Mouse (Mus musculus) heart, embryonic 11.5 days (tissue): ENCODE measurements around the gene Stim1. TPM values are rescaled to one million over a fixed set of nuclear protein-coding genes. Genes with fewer than 3 reads are reported as not detected.
A peak's percentile ranks its signal among the peaks of the same experiment; 100 is the strongest.
"Not testable (repeated sequence)": the region's sequence is repeated elsewhere in the genome, so short reads cannot be mapped to it uniquely, and the experiment has no call there.

Source experiments
- ATAC-seq: fragments of 200-750 bp; cut with Nextera tagmentation; replicated peaks from 2 replicates; pipeline ENCODE4 v1.8.0; 2017; ENCODE audit warnings: moderate library complexity; ENCODE audit not compliant: insufficient number of reproducible peaks, low FRiP score, low TSS enrichment
- H3K27ac ChIP-seq: fragments of 300-500 bp; sonication (generic); 2 replicates; pipeline ENCODE4 v1.5.1; 2014; ENCODE audit warnings: mild to moderate bottlenecking, low read depth, low read length
- H3K27me3 ChIP-seq: fragments of 300-500 bp; sonication (generic); 2 replicates; pipeline ENCODE4 v1.6.1; 2014; ENCODE audit warnings: mild to moderate bottlenecking, low read length, mixed read lengths; ENCODE audit not compliant: control insufficient read depth, insufficient read depth
- H3K36me3 ChIP-seq: fragments of 300-500 bp; sonication (generic); 2 replicates; pipeline ENCODE4 v1.6.1; 2014; ENCODE audit warnings: mild to moderate bottlenecking, low read length, moderate library complexity, mixed read lengths; ENCODE audit not compliant: control insufficient read depth, insufficient read depth
- H3K4me1 ChIP-seq: fragments of 300-500 bp; sonication (generic); 2 replicates; pipeline ENCODE4 v1.6.1; 2014; ENCODE audit warnings: low read length; ENCODE audit not compliant: control insufficient read depth, insufficient read depth
- H3K4me2 ChIP-seq: fragments of 300-500 bp; sonication (generic); 2 replicates; pipeline ENCODE4 v1.6.1; 2014; ENCODE audit warnings: mild to moderate bottlenecking, moderate library complexity
- H3K4me3 ChIP-seq: fragments of 300-500 bp; sonication (generic); 2 replicates; pipeline ENCODE4 v1.5.1; 2014; ENCODE audit warnings: low read depth, low read length
- H3K9ac ChIP-seq: fragments of 300-500 bp; sonication (generic); 2 replicates; pipeline ENCODE4 v1.6.1; 2014; ENCODE audit warnings: mild to moderate bottlenecking, low read depth, low read length, moderate library complexity
- H3K9me3 ChIP-seq: fragments of 300-500 bp; sonication (generic); replicated peaks from 2 replicates; pipeline ENCODE4 v1.6.1; 2016; ENCODE audit warnings: low read length; ENCODE audit not compliant: control insufficient read depth
- WGBS: fragments of 180-500 bp; shearing (Covaris S2); extraction: QIAGEN DNeasy Blood & Tissue Kit; methylation state at CpG from one replicate; pipeline ENCODE4 v1.1.7; 2014; ENCODE audit not compliant: insufficient replicate concordance; 5-methylcytosine and 5-hydroxymethylcytosine counted together
- polyA plus RNA-seq: library from polyadenylated mRNA; unstranded; fragments of >200 nt; fragmentation: Nextera tagmentation; extraction: Ambion mirVana; gene quantifications from 2 replicates; pipeline ENCODE4 v1.2.1, GENCODE M21; 2014

The Stim1 gene
- polyA plus RNA-seq, 1 experiment from 2014 or later, result 9.1 TPM

DNA sequence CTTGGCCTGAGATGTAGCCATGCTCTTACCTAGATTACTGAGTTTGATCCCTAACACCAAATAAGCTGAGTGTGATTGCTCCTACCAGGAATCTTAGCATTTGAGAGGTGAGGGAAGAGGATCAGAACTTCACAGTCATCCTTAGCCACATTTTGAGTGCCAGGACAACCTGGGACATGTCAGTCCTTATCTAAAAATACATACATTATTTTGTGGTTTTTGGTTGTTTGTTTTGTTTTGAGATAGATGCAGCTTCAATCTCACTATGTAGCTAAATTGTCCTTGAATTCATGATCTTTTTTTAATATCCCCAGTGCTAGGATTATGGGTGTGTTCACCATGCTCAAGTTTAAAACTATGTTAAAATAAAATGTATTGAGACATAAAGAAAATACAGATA lies 139.8 kb downstream of the Stim1 start:
- H3K4me3 ChIP-seq, result no peak overlapping the region
- no peak overlapping the region for H3K27ac ChIP-seq
- H3K36me3 ChIP-seq, result no peaks in the 10 kb centered on the region
- H3K4me1 ChIP-seq, result no peaks in the 10 kb centered on the region
- no peak overlapping the region for H3K4me2 ChIP-seq
- no peaks in the 10 kb centered on the region for H3K9me3 ChIP-seq
- no peak overlapping the region for H3K9ac ChIP-seq
- ATAC-seq, result no peak
- no peaks in the 10 kb centered on the region for H3K27me3 ChIP-seq

- not testable (repeated sequence) for H3K27me3 ChIP-seq, H3K4me3 ChIP-seq, H3K4me1 ChIP-seq, H3K9me3 ChIP-seq, H3K4me2 ChIP-seq, ATAC-seq, H3K9ac ChIP-seq, H3K36me3 ChIP-seq, H3K27ac ChIP-seq
- 91% methylated on average over 9 of the region's 9 CpGs for WGBS
These were observed 147.7 kb downstream of the Stim1 start for GRCm38 (mm10) chr7:102415272-102415671.

- ATAC-seq, result no peak
- Histone ChIP-seq H3K36me3 (no peaks in the 10 kb centered on the region), H3K27me3 (no peaks in the 10 kb centered on the region), H3K9ac (no peak overlapping the region), H3K27ac (no peak overlapping the region), H3K4me3 (no peak overlapping the region), H3K9me3 (no peaks in the 10 kb centered on the region), H3K4me1 (no peaks in the 10 kb centered on the region; the same call in 1 of the 2 replicates), H3K4me2 (no peak overlapping the region)
- 54% methylated on average over 6 of the region's 6 CpGs for WGBS
These were observed 148.2 kb downstream of the Stim1 start for GRCm38 (mm10) chr7:102415841-102416240.

DNA sequence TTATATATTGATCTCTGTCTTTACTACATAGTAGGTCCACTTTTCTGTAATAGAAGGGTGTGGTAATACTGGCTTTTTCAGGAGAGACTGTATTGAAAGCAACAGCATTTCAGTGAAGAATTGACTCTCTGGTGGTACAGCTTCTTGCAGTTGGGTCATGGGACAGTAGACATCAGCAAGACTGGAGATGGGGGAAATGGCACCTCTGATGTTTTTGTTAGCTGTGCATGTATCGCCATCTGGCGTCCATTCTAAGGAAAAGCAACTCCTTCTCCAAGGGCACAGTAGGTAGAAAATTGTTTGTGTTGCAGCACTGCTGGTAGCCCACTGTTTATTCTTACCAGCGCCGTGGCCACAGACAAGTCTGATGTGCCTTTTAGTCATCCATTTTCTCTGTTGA lies 149.8 kb downstream of the Stim1 start:
- Histone ChIP-seq H3K4me2 (no peak overlapping the region), H3K9me3 (no peaks in the 10 kb centered on the region), H3K27me3 (no peaks in the 10 kb centered on the region), H3K4me3 (no peak overlapping the region), H3K4me1 (no peaks in the 10 kb centered on the region; the same call in 1 of the 2 replicates), H3K9ac (no peak overlapping the region), H3K36me3 (no peaks in the 10 kb centered on the region), H3K27ac (no peak overlapping the region)
- no peak for ATAC-seq
- 6% methylated on average over 4 of the region's 4 CpGs for WGBS

DNA sequence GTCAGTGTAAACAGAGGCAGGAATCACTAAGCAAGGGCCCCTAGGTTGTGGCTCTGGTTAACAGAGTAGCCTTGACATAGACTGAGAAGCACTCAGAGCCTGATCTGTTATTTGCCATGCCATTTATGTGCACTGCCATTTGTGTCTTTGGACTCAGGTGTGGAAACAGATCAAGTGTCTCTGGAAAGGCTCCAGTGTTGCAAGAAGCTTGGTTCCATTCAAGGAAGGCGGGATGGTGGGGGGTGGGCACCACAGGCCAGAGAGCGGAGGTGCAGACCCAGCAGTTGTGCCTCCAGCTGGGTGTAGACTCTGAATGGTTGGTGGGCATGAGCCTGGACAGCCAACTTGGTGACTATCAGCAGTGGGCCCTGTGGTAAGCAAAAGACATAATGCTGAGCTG lies 154.4 kb downstream of the Stim1 start:
- no peaks in the 10 kb centered on the region for H3K36me3 ChIP-seq
- WGBS, result 86% methylated on average over 2 of the region's 2 CpGs
- no peak overlapping the region for H3K4me2 ChIP-seq
- no peaks in the 10 kb centered on the region for H3K9me3 ChIP-seq
- H3K4me1 ChIP-seq, result no peaks in the 10 kb centered on the region
- no peak for ATAC-seq
- H3K27ac ChIP-seq, result no peak overlapping the region
- no peak overlapping the region for H3K9ac ChIP-seq
- H3K4me3 ChIP-seq, result no peak overlapping the region
- no peaks in the 10 kb centered on the region for H3K27me3 ChIP-seq

DNA sequence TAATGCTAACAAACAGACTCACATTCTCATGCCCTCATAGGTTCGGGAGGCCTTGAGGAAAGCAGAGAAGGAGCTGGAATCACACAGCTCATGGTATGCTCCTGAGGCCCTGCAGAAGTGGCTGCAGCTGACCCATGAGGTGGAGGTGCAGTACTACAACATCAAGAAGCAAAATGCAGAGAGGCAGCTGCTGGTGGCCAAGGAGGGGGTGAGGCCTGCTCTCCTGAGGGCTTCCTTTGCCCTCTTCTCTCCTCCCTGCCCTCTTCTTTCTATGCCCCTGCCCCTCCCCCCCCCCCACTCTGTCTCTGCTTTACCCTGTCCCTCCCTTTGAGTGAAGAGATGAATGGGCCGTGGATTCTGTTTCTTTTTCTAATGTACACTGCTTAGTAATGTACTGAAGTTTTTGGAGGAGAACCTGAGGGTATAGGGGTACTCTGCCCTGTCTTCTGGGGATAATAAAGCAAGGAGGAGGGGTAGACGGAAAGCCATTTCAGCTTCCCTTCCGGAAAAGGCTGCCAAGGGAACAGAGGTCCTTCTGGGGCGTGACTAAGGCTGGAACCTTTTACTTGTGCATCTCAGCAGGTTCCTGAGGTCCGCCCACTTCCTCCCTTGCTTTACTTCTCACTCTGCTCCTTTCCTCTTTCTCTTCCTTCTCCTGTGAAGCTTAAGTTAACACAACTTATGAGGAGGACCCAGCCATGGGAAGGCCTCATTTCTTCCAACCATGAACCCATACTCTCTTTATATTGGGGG lies 158.5 kb downstream of the Stim1 start:
- Histone ChIP-seq H3K4me3 (no peak overlapping the region), H3K27me3 (no peaks in the 10 kb centered on the region), H3K4me2 (no peak overlapping the region), H3K27ac (no peak overlapping the region), H3K9ac (no peak overlapping the region), H3K4me1 (no peaks in the 10 kb centered on the region), H3K9me3 (no peaks in the 10 kb centered on the region), H3K36me3 (no peaks in the 10 kb centered on the region)
- no peak for ATAC-seq
- WGBS, result 58% methylated on average over 6 of the region's 6 CpGs

DNA sequence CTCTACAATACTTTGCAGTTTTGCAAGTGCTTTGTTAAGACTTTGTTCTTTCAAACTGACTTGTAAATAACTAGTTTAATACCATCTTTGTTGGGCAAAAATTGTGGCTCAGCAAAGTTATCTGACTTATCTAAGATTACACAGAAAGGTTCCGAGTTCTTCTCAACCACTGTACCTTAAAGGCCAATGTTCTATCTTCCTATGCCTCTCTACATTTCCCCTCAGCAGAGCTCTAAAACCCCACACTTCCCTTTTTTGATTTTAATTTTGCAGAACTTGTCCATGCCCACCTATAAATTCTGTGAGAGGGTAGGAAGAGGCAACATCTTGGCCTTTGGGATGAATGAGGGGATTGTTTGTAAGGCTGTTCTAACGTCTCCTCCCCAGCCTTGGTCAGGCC lies 166.7 kb downstream of the Stim1 start:
- Histone ChIP-seq H3K4me2 (no peak overlapping the region), H3K9me3 (no peaks in the 10 kb centered on the region), H3K27me3 (no peaks in the 10 kb centered on the region; the same call in 1 of the 2 replicates), H3K9ac (no peak overlapping the region), H3K4me1 (no peaks in the 10 kb centered on the region), H3K4me3 (no peak overlapping the region), H3K36me3 (no peaks in the 10 kb centered on the region), H3K27ac (no peak overlapping the region)
- ATAC-seq, result no peak
- WGBS, result 67% methylated on average over 2 of the region's 2 CpGs

GRCm38 (mm10) chr7:102440822-102441656 lies 173.4 kb downstream of the Stim1 start:
- 51% methylated on average over 15 of the region's 15 CpGs for WGBS
- H3K9ac ChIP-seq, result 0 out of 2 replicates have a peak overlapping the region, but pooled peaks have one; percentile 39
- H3K4me1 ChIP-seq, result peaks cover 7% of the 10 kb centered on the region; the same call in 1 of the 2 replicates
- H3K4me2 ChIP-seq, result peak overlapping the region; percentile 46
- no peak for ATAC-seq
- H3K36me3 ChIP-seq, result peaks cover 6% of the 10 kb centered on the region
- H3K27me3 ChIP-seq, result peaks cover 3% of the 10 kb centered on the region
- peak overlapping the region; percentile 35; the same call in 1 of the 2 replicates for H3K27ac ChIP-seq
- H3K4me3 ChIP-seq, result peak overlapping the region; percentile 82
- H3K9me3 ChIP-seq, result no peaks in the 10 kb centered on the region
